Mouse (Mus musculus) heart, adult 2 months (tissue): ENCODE measurements at regions not wholly inside any gene's neighbourhood (a gene's known extent, or its start where the extent isn't known, plus 50 kb on each side); places are given as distances from the start of the nearest gene placed in this dataset.

Experiments
- DNase-seq, 2 experiments: peaks; one replicate each; pipeline ENCODE4 v3.0.0; 2021
- H3K27ac ChIP-seq: fragments of 200-600 bp; 2 replicates; pipeline ENCODE4 v1.8.1; 2022
- H3K27me3 ChIP-seq: fragments of 200-500 bp; 2 replicates; pipeline ENCODE4 v1.6.1; 2012; ENCODE audit warnings: mild to moderate bottlenecking, low read length, inconsistent platforms, mixed read lengths; ENCODE audit not compliant: control insufficient read depth, insufficient read depth
- H3K36me3 ChIP-seq: fragments of 200-500 bp; 2 replicates; pipeline ENCODE4 v1.6.1; 2012; ENCODE audit warnings: low read length, inconsistent platforms; ENCODE audit not compliant: control insufficient read depth, insufficient read depth
- H3K4me1 ChIP-seq: fragments of 200-500 bp; 2 replicates; pipeline ENCODE4 v1.6.1; 2011; ENCODE audit warnings: low read length; ENCODE audit not compliant: control insufficient read depth, insufficient read depth
- H3K4me3 ChIP-seq: fragments of 200-600 bp; 2 replicates; pipeline ENCODE4 v1.8.1; 2022
- H3K79me2 ChIP-seq: fragments of 200-500 bp; replicated peaks from 2 replicates; pipeline ENCODE4 v1.6.1; 2012; ENCODE audit warnings: mild to moderate bottlenecking, inconsistent platforms, low read length, moderate library complexity, mixed read lengths; ENCODE audit not compliant: control insufficient read depth, insufficient read depth
- H3K9ac ChIP-seq: fragments of 200-500 bp; 2 replicates; pipeline ENCODE4 v1.6.1; 2012; ENCODE audit warnings: low read depth, mild to moderate bottlenecking, control low read depth, inconsistent platforms, low read length, mixed read lengths
- CTCF ChIP-seq: fragments of 200-600 bp; IDR thresholded peaks from 2 replicates; pipeline ENCODE4 v1.8.1; 2022; ENCODE audit warnings: antibody characterized with exemption, mild to moderate bottlenecking, moderate library complexity
- EP300 ChIP-seq: fragments of 200-500 bp; IDR thresholded peaks from 2 replicates; pipeline ENCODE4 v1.6.1; 2011; ENCODE audit warnings: low read depth, low read length, control low read depth; ENCODE audit not compliant: insufficient read depth
- POLR2A ChIP-seq: fragments of 200-500 bp; IDR thresholded peaks from 2 replicates; pipeline ENCODE4 v1.6.1; 2011; ENCODE audit warnings: mild to moderate bottlenecking, low read depth, low read length, control low read depth; ENCODE audit not compliant: insufficient read depth
- WGBS: fragments of 180-500 bp; shearing (Covaris S2); methylation state at CpG from one replicate; pipeline ENCODE4 v1.1.7; 2018; 5-methylcytosine and 5-hydroxymethylcytosine counted together
- intact Hi-C: fragments of 180-260 bp; cut with DNase I; formaldehyde crosslinking; loops from one replicate; pipeline ENCODE4 v1.15.1; 2025

DNA sequence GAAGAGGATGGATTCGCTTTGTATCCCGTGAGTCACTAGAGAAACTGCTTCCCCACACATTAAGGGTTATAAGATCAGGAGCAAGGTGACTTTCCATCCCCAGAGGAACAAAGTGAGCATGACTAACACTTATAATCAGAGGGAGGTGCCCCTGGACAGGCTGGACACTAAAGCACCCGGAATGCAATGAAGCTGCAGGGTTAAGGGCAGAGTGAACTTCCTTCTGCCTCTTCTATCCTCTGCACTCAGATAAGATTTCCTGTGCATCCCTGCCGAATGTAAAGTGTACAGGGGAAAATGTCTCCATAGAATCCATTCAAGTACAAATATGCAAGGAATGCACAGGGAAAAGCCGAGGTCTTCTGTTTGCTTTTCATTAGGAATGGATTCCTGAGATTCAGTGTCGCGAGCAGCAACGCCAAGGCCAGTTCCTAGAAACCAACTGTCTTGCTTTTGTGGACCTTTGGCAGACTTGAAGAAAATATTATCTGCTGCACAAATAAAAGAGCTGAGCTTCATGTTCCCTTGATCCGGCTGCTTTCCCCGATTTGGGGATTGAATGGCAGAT, 58.5 kb upstream of the Fbxl7 start:
- Histone ChIP-seq H3K27me3 (no peaks in the 10 kb centered on the region), H3K27ac (no peak overlapping the region), H3K79me2 (no peaks in the 10 kb centered on the region), H3K4me3 (no peak overlapping the region), H3K36me3 (no peaks in the 10 kb centered on the region), H3K9ac (no peak overlapping the region), H3K4me1 (no peaks in the 10 kb centered on the region)
- intact Hi-C loops: no loop called here
- no peak for DNase-seq
- 38% methylated on average over 10 of the region's 10 CpGs for WGBS
- no peak for TF ChIP-seq CTCF
- TF ChIP-seq POLR2A: no peak
- no peak for TF ChIP-seq EP300

DNA sequence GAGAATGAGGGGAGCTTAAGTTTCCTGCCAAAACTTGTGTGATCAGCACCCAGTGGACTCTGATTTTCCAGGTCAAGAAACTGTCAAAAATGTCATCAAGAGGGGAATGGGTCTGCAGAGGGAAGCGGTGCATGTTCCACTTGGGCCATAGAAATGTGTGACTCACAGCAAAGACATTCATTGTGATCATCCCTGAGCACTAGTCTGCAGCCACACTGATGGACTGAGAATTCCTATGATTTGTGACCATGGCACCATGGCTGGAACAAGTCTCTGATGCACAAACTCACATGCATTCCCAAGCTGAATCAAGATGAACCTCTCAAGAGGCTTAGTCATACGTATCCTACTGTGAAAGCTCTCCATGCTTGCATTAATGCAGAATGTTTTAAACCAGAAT, 63.6 kb upstream of the Fbxl7 start:
- Histone ChIP-seq H3K27ac (no peak overlapping the region), H3K79me2 (no peaks in the 10 kb centered on the region), H3K4me1 (no peaks in the 10 kb centered on the region), H3K9ac (no peak overlapping the region), H3K4me3 (no peak overlapping the region), H3K27me3 (no peaks in the 10 kb centered on the region), H3K36me3 (no peaks in the 10 kb centered on the region)
- TF ChIP-seq EP300 (no peak), CTCF (no peak), POLR2A (no peak)
- WGBS: 66% methylated on average over 2 of the region's 2 CpGs
- intact Hi-C loops: no loop called here
- no peak for DNase-seq

DNA sequence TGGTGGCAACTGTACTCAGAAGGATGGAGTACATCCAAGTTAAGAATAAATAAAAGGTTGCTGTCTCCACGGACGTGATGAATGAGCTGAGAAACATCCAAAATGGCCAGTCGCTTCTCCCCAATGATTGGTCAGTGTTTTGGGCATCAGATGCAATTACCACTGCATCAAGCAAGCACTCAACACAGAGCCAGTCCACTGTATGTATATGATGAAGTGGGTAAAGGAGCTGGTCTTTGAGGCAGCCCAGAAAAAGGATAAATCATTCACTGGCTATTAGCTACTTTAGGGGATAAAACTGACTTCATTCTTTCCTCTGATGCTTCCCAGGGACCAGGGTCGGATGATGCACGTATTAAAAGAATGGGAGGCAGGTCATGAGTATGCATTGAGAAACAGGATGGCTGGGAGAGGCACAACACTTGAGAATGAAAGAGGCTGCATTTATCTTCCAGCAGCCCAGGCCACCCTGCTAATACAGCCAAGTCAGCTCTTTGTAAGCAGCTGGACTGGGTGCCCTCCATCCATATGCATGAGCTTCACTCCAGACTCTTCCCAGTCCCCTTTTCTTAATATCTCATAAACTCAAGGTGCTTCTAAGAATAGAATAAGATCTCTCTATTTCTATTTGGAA, 73.1 kb upstream of the Fbxl7 start:
- 71% methylated on average over 5 of the region's 5 CpGs for WGBS
- DNase-seq: no peak
- TF ChIP-seq EP300: no peak
- no peak for TF ChIP-seq POLR2A
- TF ChIP-seq CTCF: no peak
- Histone ChIP-seq H3K27ac (no peak overlapping the region), H3K27me3 (no peaks in the 10 kb centered on the region), H3K79me2 (no peaks in the 10 kb centered on the region), H3K36me3 (no peaks in the 10 kb centered on the region), H3K4me3 (no peak overlapping the region), H3K9ac (no peak overlapping the region), H3K4me1 (no peaks in the 10 kb centered on the region)
- intact Hi-C loops: no loop called here

DNA sequence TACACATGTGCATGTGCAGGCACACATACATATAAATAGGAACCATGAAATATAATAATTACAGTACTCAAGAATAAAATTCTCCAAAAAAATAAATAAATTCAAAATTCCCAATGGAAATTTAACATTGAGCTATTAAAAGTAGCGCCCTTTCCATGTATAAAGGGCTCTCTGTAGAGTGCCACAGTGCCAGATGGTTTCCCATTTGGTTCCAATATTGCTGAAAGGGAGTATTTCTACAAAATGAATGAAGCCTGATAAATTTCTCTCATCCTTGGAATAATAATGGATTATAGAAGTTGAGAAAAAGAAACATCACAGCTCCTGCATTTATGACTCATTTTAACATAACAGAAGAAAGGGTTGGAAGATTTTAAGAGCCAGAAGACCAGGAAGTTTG, 75.4 kb upstream of the Fbxl7 start:
- 79% methylated on average over 1 of the region's 1 CpGs for WGBS
- H3K4me3 ChIP-seq: no peak overlapping the region
- H3K4me1 ChIP-seq: no peaks in the 10 kb centered on the region
- DNase-seq: no peak
- no peaks in the 10 kb centered on the region for H3K79me2 ChIP-seq
- intact Hi-C loops: no loop called here
- H3K36me3 ChIP-seq: no peaks in the 10 kb centered on the region
- no peak overlapping the region for H3K9ac ChIP-seq
- H3K27ac ChIP-seq: no peak overlapping the region
- TF ChIP-seq POLR2A (no peak), CTCF (no peak), EP300 (no peak)
- no peaks in the 10 kb centered on the region for H3K27me3 ChIP-seq

DNA sequence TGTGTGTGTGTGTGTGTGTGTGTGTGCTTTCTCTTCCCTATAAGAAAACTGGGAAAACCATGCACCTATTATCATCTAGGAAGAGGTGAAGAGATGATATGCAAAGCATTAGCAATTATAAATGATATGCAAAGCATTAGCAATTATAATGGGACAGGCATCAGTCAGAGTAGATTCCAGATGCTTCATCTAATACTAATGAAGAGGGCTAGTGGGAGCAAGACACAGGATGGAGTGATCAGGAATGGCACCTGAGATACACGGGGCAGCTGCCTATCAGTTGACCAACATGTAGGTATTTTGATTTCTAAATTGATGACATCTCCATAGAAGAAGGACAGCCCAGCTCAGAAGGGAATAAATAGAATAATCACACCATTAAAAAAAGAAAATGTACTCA, 97.7 kb upstream of the Fbxl7 start:
- intact Hi-C loops: no loop called here
- Histone ChIP-seq H3K4me3 (no peak overlapping the region), H3K4me1 (no peaks in the 10 kb centered on the region), H3K27ac (no peak overlapping the region), H3K27me3 (no peaks in the 10 kb centered on the region), H3K36me3 (no peaks in the 10 kb centered on the region), H3K79me2 (no peaks in the 10 kb centered on the region), H3K9ac (no peak overlapping the region)
- 45% methylated on average over 1 of the region's 1 CpGs for WGBS
- TF ChIP-seq EP300 (no peak), CTCF (no peak), POLR2A (no peak)
- no peak for DNase-seq

DNA sequence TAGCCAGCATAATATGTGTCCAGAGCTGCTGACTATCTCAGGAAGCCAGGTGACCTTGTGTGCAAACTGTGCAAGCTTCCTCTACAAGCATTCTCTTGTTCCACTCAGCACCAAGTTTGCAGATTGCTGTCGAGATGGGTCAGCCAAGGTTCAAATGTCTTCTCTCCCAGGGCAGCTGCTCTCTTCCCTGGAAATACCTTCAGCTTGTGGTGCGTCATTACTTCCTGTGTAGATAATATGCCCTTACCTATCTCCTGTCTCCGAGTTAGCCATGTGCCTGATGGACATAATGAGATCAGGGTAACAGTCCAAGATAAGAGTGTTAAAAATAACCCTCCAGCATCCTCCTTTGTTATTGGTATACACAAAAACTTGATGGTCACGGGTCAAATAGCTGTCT, 113.7 kb upstream of the Fbxl7 start:
- Histone ChIP-seq H3K27me3 (no peaks in the 10 kb centered on the region), H3K79me2 (no peaks in the 10 kb centered on the region), H3K36me3 (no peaks in the 10 kb centered on the region), H3K9ac (no peak overlapping the region), H3K27ac (no peak overlapping the region), H3K4me3 (no peak overlapping the region), H3K4me1 (peaks cover 2% of the 10 kb centered on the region)
- WGBS: 9% methylated on average over 4 of the region's 4 CpGs
- no peak for TF ChIP-seq CTCF
- no peak for TF ChIP-seq POLR2A
- TF ChIP-seq EP300: no peak
- DNase-seq: no peak
- intact Hi-C loops: no loop called here
